Mouse (Mus musculus) embryonic facial prominence, embryonic 14.5 days (tissue): Measurements from ENCODE around the gene Bcl11b. TPM values are rescaled to one million over a fixed set of nuclear protein-coding genes. Genes with fewer than 3 reads are reported as not detected.

ENCODE experiments used
- polyA plus RNA-seq: library from polyadenylated mRNA; unstranded; fragments of >200 nt; fragmentation: Nextera tagmentation; extraction: Ambion mirVana; gene quantifications from 2 replicates; pipeline ENCODE4 v1.2.1, GENCODE M21; 2014

The Bcl11b gene
- polyA plus RNA-seq, 1 experiment from 2014 or later = 16.5 TPM

Other genes starting within 250 kb of the Bcl11b start
- gene Setd3, start 175.7 kb upstream of the Bcl11b start, polyA plus RNA-seq = 74.3 and 79.8 TPM in 2 replicates
- gene Ccnk, start 176.0 kb upstream of the Bcl11b start, polyA plus RNA-seq = 5.1 and 5.9 TPM in 2 replicates